Mouse (Mus musculus) c-Kit-positive CD71-positive TER-119-negative erythroid progenitor cells, embryonic 14.5 days (primary cell): Measurements from ENCODE around the gene Neurl4.
"Not testable (repeated sequence)": the region's sequence is repeated elsewhere in the genome, so short reads cannot be mapped to it uniquely, and the experiment has no call there.

ENCODE experiments used
- DNase-seq: peaks from one replicate; pipeline ENCODE4 v3.0.0-alpha.2; 2013; ENCODE audit warnings: low read depth

Neurl4 gene

GRCm38 (mm10) chr11:69953267-69953915, 52.5 kb downstream of the Neurl4 start:
- DNase-seq = no peak

GRCm38 (mm10) chr11:69955618-69956017, 54.7 kb downstream of the Neurl4 start:
- DNase-seq = not testable (repeated sequence)

- DNase-seq = no peak
Observed at GRCm38 (mm10) chr11:69956218-69956617, 55.3 kb downstream of the Neurl4 start.

GRCm38 (mm10) chr11:69960616-69961015, 59.7 kb downstream of the Neurl4 start:
- DNase-seq = no peak

GRCm38 (mm10) chr11:69961841-69962240, 61.0 kb downstream of the Neurl4 start:
- no peak for DNase-seq
